Mouse (Mus musculus): ENCODE data around the gene Tbpl1.

Gene Tbpl1

GRCm38 (mm10) chr10:22731272-22732093, at the start of gene Tbpl1:
Tbpl1 (minus strand) TSS chr10:22731938.
- in situ Hi-C loops (cut with MboI; ENCODE audit: low pct_unique_long_range_greater_than_20kb in 1 of 2, low sequenced_read_pairs in 2 of 2, unreplicated experiment in 1 of 2) = no loop called here

- in situ Hi-C loops (cut with MboI; ENCODE audit: low pct_unique_long_range_greater_than_20kb in 1 of 2, low sequenced_read_pairs in 2 of 2, unreplicated experiment in 1 of 2) = loop anchor here in 1 of 2 experiments (10.0 kb wide), 1 partner anchor 303 kb away; no protein-coding TSS in a partner anchor
Observed at GRCm38 (mm10) chr10:22781466-22781865, 49.7 kb upstream of the Tbpl1 start.

- in situ Hi-C loops (cut with MboI; ENCODE audit: low pct_unique_long_range_greater_than_20kb in 1 of 2, low sequenced_read_pairs in 2 of 2, unreplicated experiment in 1 of 2) = no loop called here
Observed at GRCm38 (mm10) chr10:22777939-22778338, 46.2 kb upstream of the Tbpl1 start.

DNA sequence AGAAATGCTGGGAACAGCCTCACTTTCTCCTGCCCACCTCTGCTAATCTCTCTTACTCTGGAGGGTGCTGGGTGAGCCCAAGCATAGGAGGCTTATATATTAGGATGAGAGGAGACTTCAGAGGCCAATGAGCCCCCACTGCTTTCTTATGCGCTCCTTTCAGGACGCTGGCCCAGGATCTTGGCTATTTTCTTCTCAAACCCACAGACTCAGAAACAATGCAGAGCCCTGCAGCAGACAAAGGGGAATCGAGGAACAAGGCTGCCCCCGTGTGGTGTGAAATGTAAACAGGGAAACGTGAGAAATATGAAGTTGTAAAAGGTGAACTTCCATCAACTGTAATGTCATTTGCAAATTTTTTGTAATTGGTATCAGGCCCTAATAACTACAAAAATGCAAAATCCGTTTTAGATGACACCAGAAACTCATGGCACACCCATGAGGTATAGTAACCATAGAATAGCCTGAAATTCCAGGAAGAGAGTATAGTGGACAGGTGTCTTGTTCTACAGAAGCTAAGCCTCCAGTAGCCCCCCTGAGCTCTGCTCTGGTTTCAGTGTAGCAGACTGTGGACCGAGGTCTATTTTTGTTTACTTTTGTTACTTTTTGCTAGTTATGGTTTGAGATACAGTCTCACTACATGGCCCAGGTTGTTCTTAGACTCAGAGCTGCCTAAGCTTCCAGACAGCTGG, 44.4 kb upstream of the Tbpl1 start:
- in situ Hi-C loops (cut with MboI; ENCODE audit: low pct_unique_long_range_greater_than_20kb in 1 of 2, low sequenced_read_pairs in 2 of 2, unreplicated experiment in 1 of 2) = no loop called here

GRCm38 (mm10) chr10:22775456-22775855, 43.7 kb upstream of the Tbpl1 start:
- in situ Hi-C loops (cut with MboI; ENCODE audit: low pct_unique_long_range_greater_than_20kb in 1 of 2, low sequenced_read_pairs in 2 of 2, unreplicated experiment in 1 of 2) = no loop called here

DNA sequence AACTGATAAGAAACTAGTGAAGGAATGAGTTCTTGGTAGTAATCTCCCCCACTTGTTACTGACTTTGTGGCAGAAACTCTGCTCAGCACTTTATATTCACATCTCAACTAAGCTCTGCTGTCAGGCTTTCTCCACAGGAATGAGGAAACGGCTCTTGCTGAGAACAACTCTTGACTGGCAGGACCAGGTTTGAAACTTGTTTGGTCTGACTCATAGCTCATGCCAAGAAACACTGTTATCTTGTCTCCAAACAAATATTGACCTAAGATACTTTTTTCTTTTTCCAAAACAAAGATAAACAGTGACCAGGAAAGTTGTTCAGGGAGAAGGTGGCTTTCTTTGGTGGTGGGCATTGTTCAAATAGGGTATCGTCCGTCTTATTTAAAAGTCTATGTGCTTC, 42.9 kb upstream of the Tbpl1 start:
- in situ Hi-C loops (cut with MboI; ENCODE audit: low pct_unique_long_range_greater_than_20kb in 1 of 2, low sequenced_read_pairs in 2 of 2, unreplicated experiment in 1 of 2) = no loop called here

DNA sequence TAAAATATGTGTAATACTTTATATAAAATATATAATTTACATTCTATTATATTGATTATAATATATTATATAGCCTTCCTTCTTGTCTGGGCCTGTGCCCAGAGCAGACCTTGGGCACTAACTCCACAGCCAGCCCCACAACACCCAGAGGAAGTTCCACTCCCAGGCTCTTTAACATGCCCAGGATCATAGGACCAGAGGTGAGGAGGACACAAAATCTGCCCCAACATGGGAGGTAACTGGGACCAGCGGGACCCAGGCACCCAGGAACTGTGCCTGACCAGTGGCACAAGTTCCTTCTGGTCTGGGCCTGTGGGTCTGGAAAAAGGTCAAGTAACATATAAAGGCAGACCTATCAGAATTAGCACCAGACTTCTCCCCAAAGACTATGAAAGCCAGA, 22.5 kb upstream of the Tbpl1 start:
- in situ Hi-C loops (cut with MboI; ENCODE audit: low pct_unique_long_range_greater_than_20kb in 1 of 2, low sequenced_read_pairs in 2 of 2, unreplicated experiment in 1 of 2) = no loop called here

GRCm38 (mm10) chr10:22751175-22751682, 19.5 kb upstream of the Tbpl1 start:
- in situ Hi-C loops (cut with MboI; ENCODE audit: low pct_unique_long_range_greater_than_20kb in 1 of 2, low sequenced_read_pairs in 2 of 2, unreplicated experiment in 1 of 2) = no loop called here

DNA sequence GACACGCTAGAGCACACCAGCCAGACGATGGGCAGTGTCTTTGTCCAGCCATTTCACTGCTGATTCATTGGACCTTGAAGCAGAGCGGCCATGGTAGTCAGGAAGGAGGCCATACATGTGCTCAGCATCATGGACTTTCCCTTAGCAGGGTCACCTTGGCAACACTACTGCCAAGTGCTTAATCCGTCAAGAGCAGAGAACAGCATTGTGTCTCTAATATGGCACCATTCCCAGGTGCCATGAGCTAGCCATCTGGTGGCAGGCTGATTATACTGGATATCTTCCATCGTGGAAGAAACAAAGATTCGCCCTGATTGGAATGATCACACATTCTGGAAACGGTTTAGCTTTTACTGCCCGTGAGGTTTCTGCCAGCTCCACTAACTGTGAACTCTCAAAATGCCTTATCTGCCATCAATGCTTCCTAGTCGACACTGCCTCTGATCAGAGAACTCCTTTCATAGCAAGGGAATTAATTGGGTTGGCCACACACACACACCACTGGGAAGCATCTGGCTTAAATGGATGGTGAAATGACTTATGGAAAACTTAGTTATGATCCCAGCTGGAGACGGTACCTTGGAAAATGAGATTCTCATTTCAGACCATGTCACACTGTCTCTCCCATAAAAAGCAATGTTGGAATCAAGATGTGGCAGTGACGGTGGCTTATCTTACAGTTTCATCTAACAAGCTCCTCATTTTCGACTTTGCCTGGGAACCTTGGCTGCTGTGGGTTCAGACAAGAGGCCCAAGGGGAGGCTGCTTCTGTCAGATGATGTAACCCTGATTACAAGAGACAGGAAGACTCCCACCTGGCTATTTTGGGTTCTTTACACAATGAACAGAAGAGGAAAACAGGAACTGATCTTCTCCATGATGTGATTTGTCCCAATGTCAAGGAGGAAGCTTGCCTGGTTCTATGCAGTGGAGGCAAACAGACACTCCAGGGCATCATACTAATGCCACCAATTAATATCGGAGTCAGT, 14.9 kb upstream of the Tbpl1 start:
- in situ Hi-C loops (cut with MboI; ENCODE audit: low pct_unique_long_range_greater_than_20kb in 1 of 2, low sequenced_read_pairs in 2 of 2, unreplicated experiment in 1 of 2) = no loop called here

DNA sequence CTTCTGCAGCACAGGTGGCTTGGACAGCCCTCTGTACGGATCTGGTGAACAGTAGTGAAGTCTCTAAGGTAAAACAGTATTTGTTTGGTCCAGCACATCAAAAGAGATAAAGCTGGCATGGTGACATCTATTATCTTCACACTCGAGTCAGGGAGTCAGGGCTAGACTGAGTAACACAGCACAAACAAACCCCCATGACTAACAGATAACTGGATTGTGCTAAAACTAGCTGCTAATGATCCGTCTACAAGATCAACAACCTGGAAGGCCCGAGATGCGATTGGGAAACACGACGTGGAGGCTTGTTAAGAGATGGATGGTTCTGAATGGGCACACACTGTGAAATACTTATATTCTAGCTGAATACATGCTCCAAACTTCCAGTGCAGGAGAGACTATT, 14.2 kb upstream of the Tbpl1 start:
- in situ Hi-C loops (cut with MboI; ENCODE audit: low pct_unique_long_range_greater_than_20kb in 1 of 2, low sequenced_read_pairs in 2 of 2, unreplicated experiment in 1 of 2) = no loop called here

DNA sequence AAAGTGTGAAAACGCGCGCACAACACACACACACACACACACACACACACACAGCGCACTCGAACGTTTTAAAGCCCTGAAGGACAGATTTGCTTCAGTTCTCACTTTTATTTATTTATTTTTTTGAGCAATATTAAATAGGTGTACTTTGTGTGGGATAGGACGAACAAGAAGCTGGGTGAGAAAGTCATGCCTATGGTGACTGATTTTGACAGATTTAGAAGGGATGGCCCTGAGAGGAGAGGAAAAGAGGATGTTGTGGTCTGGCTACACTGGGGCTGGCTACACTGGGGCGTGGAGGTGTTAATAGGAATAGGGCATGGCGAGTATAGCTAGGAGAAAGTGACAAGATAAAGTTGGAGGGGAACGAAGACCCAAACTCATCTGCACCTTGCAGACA, 443 bp upstream of the Tbpl1 start:
- in situ Hi-C loops (cut with MboI; ENCODE audit: low pct_unique_long_range_greater_than_20kb in 1 of 2, low sequenced_read_pairs in 2 of 2, unreplicated experiment in 1 of 2) = no loop called here

- in situ Hi-C loops (cut with MboI; ENCODE audit: low pct_unique_long_range_greater_than_20kb in 1 of 2, low sequenced_read_pairs in 2 of 2, unreplicated experiment in 1 of 2) = no loop called here
Observed at GRCm38 (mm10) chr10:22730992-22731271, 806 bp downstream of the Tbpl1 start.

- in situ Hi-C loops (cut with MboI; ENCODE audit: low pct_unique_long_range_greater_than_20kb in 1 of 2, low sequenced_read_pairs in 2 of 2, unreplicated experiment in 1 of 2) = no loop called here
Observed at GRCm38 (mm10) chr10:22730266-22730991, 1.3 kb downstream of the Tbpl1 start.

- in situ Hi-C loops (cut with MboI; ENCODE audit: low pct_unique_long_range_greater_than_20kb in 1 of 2, low sequenced_read_pairs in 2 of 2, unreplicated experiment in 1 of 2) = no loop called here
Observed at GRCm38 (mm10) chr10:22728257-22728656, 3.5 kb downstream of the Tbpl1 start.

GRCm38 (mm10) chr10:22726295-22726694, 5.4 kb downstream of the Tbpl1 start:
- in situ Hi-C loops (cut with MboI; ENCODE audit: low pct_unique_long_range_greater_than_20kb in 1 of 2, low sequenced_read_pairs in 2 of 2, unreplicated experiment in 1 of 2) = no loop called here

DNA sequence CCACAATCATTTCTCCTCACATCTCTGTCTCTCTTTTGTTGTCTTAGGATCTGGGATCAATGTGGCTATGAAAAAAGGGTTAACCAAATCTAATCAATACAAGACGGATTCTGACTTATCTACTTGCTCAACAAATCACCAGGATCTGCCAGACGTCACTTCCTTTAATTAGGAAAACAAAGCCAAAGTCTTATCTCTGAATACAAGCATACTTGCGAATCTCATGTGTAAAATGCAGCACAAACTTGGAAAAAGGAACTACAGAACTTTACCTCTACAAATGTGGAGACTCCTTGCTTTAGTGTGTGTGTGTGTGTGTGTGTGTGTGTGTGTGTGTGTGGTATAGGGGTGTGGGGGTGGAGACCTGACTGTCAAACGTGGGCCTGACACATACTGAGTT, 6.6 kb downstream of the Tbpl1 start:
- in situ Hi-C loops (cut with MboI; ENCODE audit: low pct_unique_long_range_greater_than_20kb in 1 of 2, low sequenced_read_pairs in 2 of 2, unreplicated experiment in 1 of 2) = no loop called here

DNA sequence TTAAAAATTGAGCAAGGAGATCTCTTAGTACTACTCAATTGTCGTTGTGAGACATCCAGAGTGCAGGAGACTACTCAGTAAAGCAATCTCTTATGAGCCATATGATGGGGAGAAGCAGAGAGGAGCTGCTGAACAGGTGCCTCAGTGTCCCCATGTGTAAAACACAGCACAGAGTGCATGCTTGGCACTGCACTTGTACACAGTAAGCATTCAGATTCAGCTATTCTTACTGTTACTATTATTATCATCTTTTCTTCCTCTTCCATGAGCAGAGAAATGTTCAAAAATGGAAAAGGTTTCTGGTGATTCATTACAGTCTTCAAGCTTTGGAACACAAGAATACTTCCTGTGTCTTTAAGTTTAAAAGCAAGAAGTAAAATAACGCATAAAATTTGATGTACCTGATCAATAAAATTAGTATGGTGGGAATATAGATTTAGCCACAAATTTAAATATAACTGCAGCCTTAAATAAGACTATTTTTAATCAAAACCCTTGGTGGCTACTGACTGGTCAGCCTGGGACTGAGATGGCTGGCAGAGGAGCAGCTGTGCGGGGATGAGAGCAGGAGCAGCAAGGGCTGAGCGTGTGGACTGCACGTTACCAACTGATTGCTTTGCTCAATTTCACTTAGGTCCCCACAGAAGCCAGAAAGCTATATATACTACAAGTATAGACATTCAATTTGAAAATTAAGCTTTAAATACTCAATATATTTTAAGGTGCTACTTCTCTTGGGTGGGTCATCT, 10.8 kb downstream of the Tbpl1 start:
- in situ Hi-C loops (cut with MboI; ENCODE audit: low pct_unique_long_range_greater_than_20kb in 1 of 2, low sequenced_read_pairs in 2 of 2, unreplicated experiment in 1 of 2) = loop anchor here in 1 of 2 experiments (25.0 kb wide), 1 partner anchor 134 kb away; no protein-coding TSS in a partner anchor

Measured in mouse embryonic stem cell (cell line).